Mouse (Mus musculus) limb, embryonic 10.5 days (tissue): ENCODE measurements at regions not wholly inside any gene's neighbourhood (a gene's known extent, or its start where the extent isn't known, plus 50 kb on each side); places are given as distances from the start of the nearest gene placed in this dataset.

Experiments
- DNase-seq: peaks from one replicate; pipeline ENCODE4 v3.0.0-alpha.2; 2017; ENCODE audit warnings: low spot score
- H3K27ac ChIP-seq: fragments of 300-500 bp; sonication (generic); 2 replicates; pipeline ENCODE4 v1.5.1; 2016; ENCODE audit warnings: mild to moderate bottlenecking
- H3K27me3 ChIP-seq: fragments of 300-500 bp; sonication (generic); 2 replicates; pipeline ENCODE4 v1.6.1; 2016; ENCODE audit warnings: low read depth, mild to moderate bottlenecking; ENCODE audit not compliant: poor library complexity, severe bottlenecking
- H3K36me3 ChIP-seq: fragments of 300-500 bp; sonication (generic); 2 replicates; pipeline ENCODE4 v1.6.1; 2016; ENCODE audit warnings: mild to moderate bottlenecking, moderate library complexity
- H3K4me1 ChIP-seq: fragments of 300-500 bp; sonication (generic); 2 replicates; pipeline ENCODE4 v1.6.1; 2016
- H3K4me3 ChIP-seq: fragments of 300-500 bp; sonication (generic); 2 replicates; pipeline ENCODE4 v1.5.1; 2016; ENCODE audit warnings: mild to moderate bottlenecking, moderate library complexity
- H3K9me3 ChIP-seq: fragments of 300-500 bp; sonication (generic); replicated peaks from 2 replicates; pipeline ENCODE4 v1.6.1; 2016; ENCODE audit warnings: mild to moderate bottlenecking
- WGBS: fragments of 180-500 bp; shearing (Covaris S2); methylation state at CpG from one replicate; pipeline ENCODE4 v1.1.7; 2016; 5-methylcytosine and 5-hydroxymethylcytosine counted together

DNA sequence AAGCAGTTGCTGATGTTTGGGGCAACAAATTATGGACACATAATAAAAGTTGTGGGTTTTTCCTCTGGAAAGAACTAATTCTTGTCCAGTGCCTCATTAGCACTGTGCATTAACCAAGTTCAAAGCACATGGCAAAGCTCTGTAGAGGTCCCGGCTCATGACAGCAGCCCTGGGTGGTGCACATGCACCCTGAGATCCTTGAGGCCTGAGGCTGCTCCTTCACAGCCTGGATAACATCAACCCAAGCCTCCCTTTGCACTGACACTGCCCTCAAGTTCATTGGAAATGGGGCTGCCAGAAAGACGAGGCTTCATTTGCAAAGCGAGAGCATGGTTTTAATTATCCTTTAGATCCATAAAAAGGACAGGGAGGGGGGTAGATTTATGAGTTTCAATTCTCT, 216.3 kb downstream of the Ets1 start:
- Histone ChIP-seq H3K4me1 (peaks cover 24% of the 10 kb centered on the region), H3K4me3 (no peak overlapping the region), H3K27me3 (no peaks in the 10 kb centered on the region), H3K36me3 (no peaks in the 10 kb centered on the region), H3K9me3 (no peaks in the 10 kb centered on the region), H3K27ac (no peak overlapping the region; the same call in 1 of the 2 replicates)
- peak; percentile 64 for DNase-seq
- WGBS: 14% methylated on average over 3 of the region's 3 CpGs

DNA sequence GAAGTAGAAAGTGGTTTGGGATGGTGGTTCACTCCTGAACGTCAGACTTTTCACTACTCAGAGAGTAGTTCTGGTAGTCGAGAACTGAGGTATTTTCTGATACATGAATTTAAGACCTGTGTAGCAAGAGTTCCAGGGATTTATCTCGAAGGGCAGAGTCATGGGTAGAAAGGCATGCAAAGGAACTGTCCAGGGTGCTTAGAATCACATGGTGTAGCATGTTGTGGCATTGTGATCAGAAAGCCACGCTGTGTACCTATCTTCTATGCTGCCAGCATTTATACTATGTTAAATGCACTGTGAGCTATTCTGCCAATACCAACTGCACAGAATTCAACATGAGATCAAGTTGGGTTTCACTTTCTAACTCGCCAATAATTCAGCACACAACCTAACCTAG, 227.3 kb downstream of the Ets1 start:
- Histone ChIP-seq H3K36me3 (no peaks in the 10 kb centered on the region), H3K27ac (no peak overlapping the region), H3K9me3 (no peaks in the 10 kb centered on the region), H3K4me3 (no peak overlapping the region), H3K4me1 (peaks cover 6% of the 10 kb centered on the region), H3K27me3 (no peaks in the 10 kb centered on the region)
- WGBS: 81% methylated on average over 5 of the region's 5 CpGs
- DNase-seq: no peak

DNA sequence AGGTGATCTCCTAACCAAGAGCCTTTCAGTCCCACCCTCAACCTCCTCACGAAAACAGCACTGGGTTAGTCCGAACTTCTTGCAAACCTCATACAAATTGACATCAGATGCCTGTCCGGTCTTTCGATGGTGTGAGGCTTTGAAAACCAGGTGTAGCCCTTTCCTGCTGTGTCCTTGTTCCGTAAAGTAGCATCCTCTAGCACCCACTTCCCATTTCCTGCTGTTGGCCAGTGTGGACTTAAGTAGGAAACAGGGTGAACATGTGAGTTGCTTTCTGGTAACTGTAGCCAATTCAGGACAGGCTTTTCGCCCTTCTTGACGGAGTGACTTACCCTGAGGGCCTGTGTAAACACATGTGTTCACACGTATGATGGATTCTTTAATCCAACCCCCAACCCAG, 232.9 kb downstream of the Ets1 start:
- Histone ChIP-seq H3K27ac (no peak overlapping the region), H3K4me1 (no peaks in the 10 kb centered on the region), H3K27me3 (no peaks in the 10 kb centered on the region), H3K4me3 (no peak overlapping the region), H3K9me3 (no peaks in the 10 kb centered on the region), H3K36me3 (no peaks in the 10 kb centered on the region)
- WGBS: 86% methylated on average over 8 of the region's 8 CpGs
- DNase-seq: no peak

DNA sequence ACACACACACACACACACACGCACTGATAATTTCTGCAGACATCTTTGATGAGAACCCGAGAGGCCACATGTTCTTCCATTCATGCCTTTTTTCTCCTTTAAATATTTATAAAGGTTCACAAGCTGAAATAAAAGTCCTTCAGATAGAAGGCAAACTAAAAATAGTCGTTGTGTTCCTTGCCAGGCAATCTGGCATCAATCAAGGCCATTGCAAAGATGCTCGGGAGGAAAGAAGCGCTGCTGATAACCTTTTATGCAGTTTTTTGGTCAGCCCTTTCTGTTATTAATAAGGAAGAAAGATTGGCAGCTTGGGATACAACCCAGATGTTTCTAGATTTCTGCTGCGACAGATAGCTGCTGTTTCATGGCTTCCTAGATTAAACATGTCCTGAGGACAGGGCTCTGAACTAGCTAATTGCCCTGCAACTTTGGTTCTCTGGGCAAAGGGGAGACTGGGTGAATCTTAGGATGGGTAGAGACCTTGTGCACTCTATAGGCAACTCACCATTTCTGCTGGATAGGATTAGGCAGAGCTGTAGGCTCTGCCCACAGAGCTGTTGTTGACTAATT, 238.4 kb downstream of the Ets1 start:
- Histone ChIP-seq H3K27ac (no peak overlapping the region), H3K36me3 (no peaks in the 10 kb centered on the region), H3K4me3 (no peak overlapping the region), H3K4me1 (peaks cover 8% of the 10 kb centered on the region; the same call in 1 of the 2 replicates), H3K9me3 (no peaks in the 10 kb centered on the region), H3K27me3 (no peaks in the 10 kb centered on the region)
- no peak for DNase-seq
- WGBS: 62% methylated on average over 6 of the region's 6 CpGs

DNA sequence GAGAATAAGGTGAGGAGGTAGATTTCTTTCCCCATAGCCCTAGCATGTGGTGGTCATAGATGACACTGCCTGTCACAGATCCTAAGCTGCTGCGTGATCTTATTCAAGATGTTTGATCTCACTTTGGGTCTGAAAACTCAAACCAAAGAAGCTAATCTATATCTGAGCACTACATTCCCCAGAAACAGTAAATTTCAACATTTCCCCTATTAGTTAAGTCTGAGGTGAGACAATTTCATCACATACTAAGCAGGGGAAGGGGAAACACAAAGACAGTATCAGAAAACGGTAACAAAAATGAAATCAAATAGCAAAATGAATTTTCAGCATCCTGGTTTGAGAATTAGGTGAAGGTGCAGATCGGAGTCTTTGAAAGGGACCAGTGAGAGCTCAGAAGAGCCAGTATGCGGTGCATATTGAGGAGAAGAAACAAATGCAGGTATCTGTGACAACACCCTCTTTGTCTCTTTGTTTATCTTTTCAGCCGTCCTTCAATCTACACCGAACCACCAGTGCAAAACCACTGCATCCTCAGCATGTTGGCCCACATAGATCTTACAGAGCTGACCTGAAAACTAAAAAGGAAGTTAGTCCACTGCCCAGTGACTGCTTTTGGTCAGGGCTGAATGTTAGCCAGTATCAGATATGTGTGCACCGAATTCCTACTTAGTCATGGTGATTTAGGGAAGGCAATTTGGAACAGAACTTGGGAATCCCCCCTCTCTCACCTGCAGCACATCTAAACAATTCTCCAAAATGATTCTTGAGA, 247.0 kb downstream of the Ets1 start:
- no peak for DNase-seq
- Histone ChIP-seq H3K27ac (no peak overlapping the region), H3K36me3 (no peaks in the 10 kb centered on the region), H3K27me3 (no peaks in the 10 kb centered on the region), H3K4me3 (no peak overlapping the region), H3K4me1 (peaks cover 9% of the 10 kb centered on the region), H3K9me3 (no peaks in the 10 kb centered on the region)
- WGBS: 84% methylated on average over 7 of the region's 7 CpGs

DNA sequence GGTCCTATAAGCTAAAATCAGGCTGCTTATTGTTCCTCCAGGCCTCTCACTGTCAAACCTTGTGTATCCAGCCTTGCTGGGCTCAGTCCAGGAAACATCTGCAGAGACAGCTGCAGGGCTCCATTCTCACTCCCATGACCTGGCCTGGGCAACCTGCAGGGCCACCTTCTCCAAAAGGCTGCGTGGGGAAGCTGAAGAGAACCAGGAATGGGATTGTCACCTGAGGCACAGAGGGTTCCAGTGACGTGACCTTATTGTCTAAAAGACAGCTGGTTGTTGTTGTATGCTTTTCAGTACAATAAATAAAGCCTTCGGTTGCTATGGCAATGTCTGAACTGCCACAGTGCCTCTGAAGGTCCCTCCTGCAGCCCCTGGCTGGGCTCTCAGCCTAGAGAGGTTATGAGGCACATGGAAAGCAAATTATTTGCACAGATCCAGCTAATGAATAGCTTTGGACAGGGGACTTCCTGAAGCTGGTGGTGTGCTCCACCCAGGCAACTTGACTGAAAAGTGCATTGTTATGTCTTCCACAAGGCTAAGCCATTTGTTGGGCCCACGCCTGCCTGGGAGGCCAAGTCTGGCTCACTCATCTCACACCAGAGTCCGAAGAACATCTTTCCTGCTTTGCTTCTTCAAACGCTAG, 250.1 kb downstream of the Ets1 start:
- Histone ChIP-seq H3K27ac (peak overlapping the region; percentile 71; the same call in 1 of the 2 replicates), H3K27me3 (no peaks in the 10 kb centered on the region), H3K4me1 (peaks cover 9% of the 10 kb centered on the region), H3K9me3 (no peaks in the 10 kb centered on the region), H3K4me3 (no peak overlapping the region), H3K36me3 (no peaks in the 10 kb centered on the region)
- 85% methylated on average over 6 of the region's 6 CpGs for WGBS
- DNase-seq: no peak

DNA sequence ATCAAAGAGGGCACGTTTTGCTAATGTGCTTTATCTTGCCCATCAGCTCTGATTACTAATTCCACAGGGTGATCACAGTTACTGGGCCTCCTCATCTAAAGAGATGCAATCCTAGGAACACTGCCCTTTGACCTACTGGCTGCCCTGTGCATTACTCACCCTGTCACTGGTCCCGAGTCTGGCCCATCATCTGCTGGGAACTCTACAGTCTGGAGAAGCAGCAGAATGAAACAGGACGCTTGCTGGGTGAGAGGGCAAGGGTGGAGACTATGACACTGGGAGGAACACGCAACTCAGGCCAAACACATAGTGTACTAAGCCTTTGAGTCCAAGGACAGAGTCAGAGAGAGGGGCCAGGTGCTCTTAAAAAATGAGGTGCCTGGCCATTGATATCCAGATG, 263.8 kb downstream of the Ets1 start:
- Histone ChIP-seq H3K27me3 (no peaks in the 10 kb centered on the region), H3K4me1 (peaks cover 12% of the 10 kb centered on the region), H3K27ac (0 out of 2 replicates have a peak overlapping the region, but pooled peaks have one; percentile 15), H3K9me3 (no peaks in the 10 kb centered on the region), H3K4me3 (no peak overlapping the region), H3K36me3 (no peaks in the 10 kb centered on the region)
- WGBS: 12% methylated on average over 4 of the region's 4 CpGs
- no peak for DNase-seq

DNA sequence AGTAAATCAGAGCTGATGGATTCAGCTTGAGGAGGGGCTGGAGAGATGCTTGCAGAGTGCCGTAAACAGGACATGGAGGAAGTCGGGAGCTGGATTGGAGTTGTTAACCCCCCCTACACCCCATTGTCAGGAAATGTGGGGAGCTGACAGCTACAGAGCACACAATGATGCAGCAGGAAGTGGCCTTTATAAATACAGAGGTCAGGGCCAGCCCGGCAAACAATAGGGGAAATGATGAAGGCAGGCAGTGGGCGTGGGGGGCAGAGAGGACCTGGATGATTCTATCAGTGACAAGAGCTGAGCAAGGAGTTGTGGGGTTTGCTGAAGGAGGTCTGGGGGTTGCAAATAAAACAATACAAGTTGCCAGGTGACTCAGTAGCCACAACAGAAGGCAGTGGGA, 265.3 kb downstream of the Ets1 start:
- no peaks in the 10 kb centered on the region for H3K36me3 ChIP-seq
- peak overlapping the region; percentile 62 for H3K27ac ChIP-seq
- no peak overlapping the region for H3K4me3 ChIP-seq
- WGBS: 65% methylated on average over 4 of the region's 4 CpGs
- no peaks in the 10 kb centered on the region for H3K27me3 ChIP-seq
- H3K9me3 ChIP-seq: no peaks in the 10 kb centered on the region
- DNase-seq: no peak
- H3K4me1 ChIP-seq: peaks cover 12% of the 10 kb centered on the region

DNA sequence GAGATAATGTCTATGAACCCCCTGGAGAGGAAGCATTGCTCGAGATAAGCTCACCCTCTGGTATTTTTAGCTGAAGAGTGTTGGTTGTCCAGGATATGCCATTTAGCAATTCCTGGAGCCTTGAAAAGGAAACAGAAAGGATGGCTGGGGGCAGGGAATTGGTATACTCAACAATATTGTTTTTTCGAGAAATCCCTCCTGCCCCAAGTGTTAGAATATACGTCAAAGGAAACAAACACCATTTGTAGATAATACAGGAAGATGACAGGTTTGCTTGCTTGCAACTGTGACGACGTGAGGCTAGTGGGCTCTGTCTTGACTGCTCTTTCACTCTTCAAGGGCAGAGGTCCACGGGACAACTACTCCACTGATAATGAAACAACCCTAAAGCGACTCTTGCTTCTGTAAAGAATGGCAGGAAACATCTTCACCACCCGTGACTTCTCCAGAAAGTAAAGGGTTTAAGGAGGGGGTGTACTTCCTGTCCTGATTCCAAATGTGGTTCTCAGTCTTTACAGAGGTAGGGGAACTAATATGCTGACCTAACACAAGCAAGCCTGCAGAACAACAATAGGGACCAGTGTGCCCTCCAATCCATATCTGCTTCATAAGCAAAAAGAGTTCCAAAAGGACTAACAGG, 270.3 kb downstream of the Ets1 start:
- 80% methylated on average over 8 of the region's 8 CpGs for WGBS
- no peaks in the 10 kb centered on the region for H3K36me3 ChIP-seq
- no peaks in the 10 kb centered on the region for H3K9me3 ChIP-seq
- no peak overlapping the region for H3K4me3 ChIP-seq
- peaks cover under 1% of the 10 kb centered on the region for H3K4me1 ChIP-seq
- no peaks in the 10 kb centered on the region for H3K27me3 ChIP-seq
- DNase-seq: no peak
- no peak overlapping the region for H3K27ac ChIP-seq

DNA sequence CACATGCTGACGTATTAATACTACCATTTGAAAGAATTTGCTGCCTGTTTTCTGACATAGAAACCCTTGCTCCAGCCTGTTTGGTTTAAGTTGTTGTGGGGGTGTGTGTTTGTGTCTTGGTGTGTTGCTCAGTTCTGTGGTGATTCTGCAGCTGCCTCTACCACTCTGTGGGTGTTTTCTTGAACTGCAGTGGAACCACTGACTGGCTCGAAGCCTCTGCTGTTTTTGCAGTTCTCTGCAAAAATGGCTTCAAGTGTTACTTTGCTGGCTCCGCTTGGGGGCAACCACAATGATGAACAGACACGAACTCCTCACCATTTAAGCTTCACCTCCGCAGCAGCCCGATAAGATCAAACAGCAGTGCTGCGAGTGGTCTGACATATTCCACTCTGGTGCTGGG, 274.6 kb downstream of the Ets1 start:
- DNase-seq: no peak
- Histone ChIP-seq H3K9me3 (no peaks in the 10 kb centered on the region), H3K4me1 (peaks cover 6% of the 10 kb centered on the region), H3K4me3 (no peak overlapping the region), H3K27me3 (no peaks in the 10 kb centered on the region), H3K36me3 (no peaks in the 10 kb centered on the region), H3K27ac (no peak overlapping the region)
- WGBS: 80% methylated on average over 7 of the region's 7 CpGs

DNA sequence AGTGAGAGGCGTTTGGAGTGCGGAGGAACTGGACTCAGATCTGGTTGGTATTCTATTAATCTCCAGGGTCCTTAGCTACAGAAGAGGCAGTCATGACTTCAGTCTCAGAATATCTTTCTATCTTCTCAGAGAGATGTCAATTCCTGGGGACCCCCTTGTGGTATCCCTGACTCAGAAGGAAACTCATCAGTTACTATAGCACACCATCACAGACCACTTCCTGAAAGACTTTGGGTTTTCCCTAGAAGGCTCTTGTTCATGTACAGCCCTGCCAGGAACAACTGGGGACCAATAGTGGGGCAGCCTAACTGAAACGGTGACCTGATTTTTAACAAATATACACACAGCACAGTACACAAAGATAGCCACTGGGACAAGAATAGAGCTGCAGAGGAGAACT, 279.6 kb downstream of the Ets1 start:
- H3K36me3 ChIP-seq: no peaks in the 10 kb centered on the region

DNA sequence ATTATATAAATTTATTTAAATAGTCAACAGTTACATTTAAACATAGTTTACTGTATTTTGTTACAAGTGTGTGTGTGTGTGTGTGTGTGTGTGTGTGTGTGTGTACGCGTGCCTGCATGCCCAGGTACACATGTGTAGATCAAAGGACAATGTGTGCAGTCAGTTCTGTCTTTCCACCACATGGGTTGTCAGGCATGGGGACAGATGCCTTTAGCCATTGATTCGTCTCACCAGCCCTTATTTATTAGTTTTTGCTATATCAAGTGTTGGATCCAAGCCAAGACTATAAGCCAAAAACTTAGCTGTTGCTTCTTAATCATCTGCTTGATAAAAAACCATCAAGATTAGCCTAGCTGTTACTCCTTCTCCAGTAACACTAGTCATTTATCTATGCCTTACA, 280.7 kb downstream of the Ets1 start:
- no peak overlapping the region for H3K4me3 ChIP-seq
- DNase-seq: no peak
- H3K9me3 ChIP-seq: no peaks in the 10 kb centered on the region
- H3K27me3 ChIP-seq: no peaks in the 10 kb centered on the region
- H3K4me1 ChIP-seq: peaks cover 6% of the 10 kb centered on the region
- no peaks in the 10 kb centered on the region for H3K36me3 ChIP-seq
- H3K27ac ChIP-seq: no peak overlapping the region
- 92% methylated on average over 3 of the region's 3 CpGs for WGBS

More for the DNA sequence above, 279.6 kb downstream of the Ets1 start:
- Histone ChIP-seq H3K27ac (no peak overlapping the region), H3K27me3 (no peaks in the 10 kb centered on the region), H3K4me3 (no peak overlapping the region), H3K4me1 (peaks cover 6% of the 10 kb centered on the region), H3K9me3 (no peaks in the 10 kb centered on the region)
- 88% methylated on average over 3 of the region's 3 CpGs for WGBS
- DNase-seq: no peak

DNA sequence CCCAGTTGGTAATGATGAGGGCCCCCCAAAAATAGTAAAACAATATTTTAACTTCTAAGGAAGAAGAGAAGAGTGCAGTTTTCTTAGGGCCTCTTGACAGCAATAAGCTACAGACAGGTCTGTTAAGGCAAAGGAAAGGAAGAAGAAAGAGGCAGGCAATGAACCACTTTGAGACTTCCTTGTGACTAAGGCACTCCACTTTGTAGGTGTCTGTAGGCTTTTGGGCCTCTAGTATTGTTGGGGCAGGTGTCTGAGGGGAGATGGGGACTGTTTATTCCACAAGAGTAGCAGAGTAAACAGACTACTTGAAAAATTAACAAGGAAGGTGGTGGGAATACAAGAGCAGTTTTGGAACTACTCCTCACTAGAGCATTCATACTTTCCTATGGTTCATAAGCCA, 287.9 kb downstream of the Ets1 start:
- no peaks in the 10 kb centered on the region for H3K9me3 ChIP-seq

More for the DNA sequence above, 287.9 kb downstream of the Ets1 start:
- Histone ChIP-seq H3K4me1 (no peaks in the 10 kb centered on the region), H3K27ac (no peak overlapping the region), H3K27me3 (no peaks in the 10 kb centered on the region), H3K36me3 (no peaks in the 10 kb centered on the region), H3K4me3 (no peak overlapping the region)
- DNase-seq: no peak
